Mouse (Mus musculus) spleen, adult 10 weeks (tissue): Measurements from ENCODE around the gene Dnajc28. TPM values are rescaled to one million over a fixed set of nuclear protein-coding genes. Genes with fewer than 3 reads are reported as not detected.

Source experiments
- polyA plus RNA-seq: library from polyadenylated mRNA; stranded (reverse); fragments of 350-450 nt; fragmentation: Illumina TruSeq; extraction: RNeasy Lipid Tissue Mini Kit (QIAGEN cat#74804); gene quantifications from one replicate; pipeline ENCODE4 v1.2.3, GENCODE M21; 2015; ENCODE audit warnings: low replicate concordance; ENCODE audit not compliant: insufficient read depth

Gene Dnajc28
- polyA plus RNA-seq, result 4.0 TPM

DNA sequence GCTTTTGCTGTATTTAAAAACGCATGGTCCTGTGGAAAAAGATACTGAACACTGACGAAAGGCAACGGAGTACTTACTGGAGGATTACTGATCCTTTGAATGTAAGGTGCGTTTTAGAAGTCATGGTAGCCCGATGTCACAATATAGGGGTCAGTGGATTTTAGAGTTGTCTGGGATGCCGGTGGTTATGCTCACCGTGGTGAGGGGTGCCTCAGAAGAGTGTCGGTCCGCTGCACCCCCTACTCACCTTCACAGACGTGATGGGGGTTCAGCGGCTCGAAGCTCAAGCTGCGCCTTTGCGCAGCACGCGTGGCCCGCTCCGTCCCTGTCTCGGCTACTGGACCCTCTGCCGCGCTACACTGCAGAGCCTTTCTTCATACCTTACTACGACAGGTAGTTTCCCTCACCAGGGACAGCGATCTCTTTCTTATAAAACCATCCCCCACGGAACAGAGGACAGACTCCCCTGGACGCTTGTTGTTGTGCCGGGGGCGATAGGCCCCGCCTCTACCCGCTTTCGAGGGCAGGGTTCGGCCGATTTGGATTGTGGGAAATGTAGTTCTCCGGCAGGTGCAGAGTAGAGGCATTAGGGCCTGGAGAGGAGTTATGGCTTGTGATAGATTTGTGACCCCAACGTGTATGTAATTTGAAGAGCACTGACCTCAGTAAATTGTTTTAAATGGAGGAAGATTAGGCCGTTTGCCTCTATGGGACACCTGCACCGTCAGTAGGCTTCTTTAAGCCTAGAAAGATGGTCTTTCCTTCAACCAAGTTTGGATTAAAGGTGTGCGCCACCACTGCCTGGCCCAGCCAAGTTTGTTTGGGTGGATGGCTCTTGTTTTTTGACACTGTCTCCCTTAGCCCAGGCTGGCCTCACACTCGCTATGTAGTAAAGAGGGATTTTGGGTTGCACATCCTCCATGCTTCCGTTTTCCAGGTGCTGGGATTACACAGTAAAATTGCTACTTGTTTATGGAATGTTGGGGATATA is at the start of gene Dnajc28:
Dnajc28 (minus strand) TSS at position 516 of the 991 bp plus-strand sequence.

GRCm38 (mm10) chr16:91647461-91648219 is 28.8 kb upstream of the Dnajc28 start, which contains the start of gene Son:
Son (plus strand) TSS chr16:91647506.

GRCm38 (mm10) chr16:91646681-91647419 is 28.0 kb upstream of the Dnajc28 start, which contains the start of gene Gart:
Gart (minus strand) TSS chr16:91646952.

DNA sequence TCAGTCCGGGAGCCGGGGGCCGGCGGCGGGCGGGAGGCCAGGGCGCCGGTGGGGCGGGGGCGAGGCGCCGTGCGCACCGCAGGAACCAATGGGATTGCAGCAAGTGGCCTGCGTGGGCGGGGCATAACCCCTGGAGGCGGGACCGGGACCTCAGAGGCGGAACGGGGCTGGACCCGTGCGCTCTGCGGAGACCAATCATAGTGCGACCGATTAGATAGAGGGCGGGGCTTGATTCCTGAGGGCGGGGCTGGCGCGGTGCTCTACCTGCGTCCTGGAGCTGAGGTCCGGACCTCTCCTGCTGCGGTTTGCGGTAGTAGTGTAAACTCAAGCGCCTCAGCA is 21.2 kb downstream of the Dnajc28 start, which contains the start of gene Tmem50b:
Tmem50b (minus strand) TSS at position 129 of the 339 bp plus-strand sequence.

Other genes starting within 250 kb of the Dnajc28 start
- gene Ifnar2, start 246.2 kb downstream of the Dnajc28 start, polyA plus RNA-seq, result 93.7 TPM
- 1.2 TPM for gene Gm21970, start 227.3 kb downstream of the Dnajc28 start, polyA plus RNA-seq
- gene Il10rb, start 212.9 kb downstream of the Dnajc28 start, polyA plus RNA-seq, result 135 TPM
- gene Ifnar1, start 133.8 kb downstream of the Dnajc28 start, polyA plus RNA-seq, result 111 TPM
- gene Ifngr2, start 72.0 kb downstream of the Dnajc28 start, polyA plus RNA-seq, result 82.4 TPM
- 43.4 TPM for gene Tmem50b, start 21.2 kb downstream of the Dnajc28 start, polyA plus RNA-seq
- 41.2 TPM for gene Gart, start 27.9 kb upstream of the Dnajc28 start, polyA plus RNA-seq
- 740 TPM for gene Son, start 28.5 kb upstream of the Dnajc28 start, polyA plus RNA-seq
- gene Donson, start 69.7 kb upstream of the Dnajc28 start, polyA plus RNA-seq, result 73.7 TPM
- gene Cryzl1, start 109.9 kb upstream of the Dnajc28 start, polyA plus RNA-seq, result 50.3 TPM
- 28.2 TPM for gene Itsn1, start 110.3 kb upstream of the Dnajc28 start, polyA plus RNA-seq